Mouse (Mus musculus) large intestine, adult 2 months (tissue): ENCODE data around the gene Pla2g4e. TPM values are rescaled to one million over a fixed set of nuclear protein-coding genes. Genes with fewer than 3 reads are reported as not detected.

Experiments used
- DNase-seq: peaks from one replicate; pipeline ENCODE4 v3.0.0-alpha.2; 2012; ENCODE audit warnings: low read depth, low spot score
- WGBS: fragments of 180-500 bp; shearing (Covaris S2); methylation state at CpG from one replicate; pipeline ENCODE4 v1.1.7; 2018; 5-methylcytosine and 5-hydroxymethylcytosine counted together
- polyA plus RNA-seq: library from polyadenylated mRNA; depleted of rRNA; stranded (reverse); fragments of >200 nt; gene quantifications from 2 replicates; pipeline ENCODE4 v1.2.3, GENCODE M21; 2012; rRNA removed

Gene Pla2g4e
- polyA plus RNA-seq, 1 experiment = not detected

DNA sequence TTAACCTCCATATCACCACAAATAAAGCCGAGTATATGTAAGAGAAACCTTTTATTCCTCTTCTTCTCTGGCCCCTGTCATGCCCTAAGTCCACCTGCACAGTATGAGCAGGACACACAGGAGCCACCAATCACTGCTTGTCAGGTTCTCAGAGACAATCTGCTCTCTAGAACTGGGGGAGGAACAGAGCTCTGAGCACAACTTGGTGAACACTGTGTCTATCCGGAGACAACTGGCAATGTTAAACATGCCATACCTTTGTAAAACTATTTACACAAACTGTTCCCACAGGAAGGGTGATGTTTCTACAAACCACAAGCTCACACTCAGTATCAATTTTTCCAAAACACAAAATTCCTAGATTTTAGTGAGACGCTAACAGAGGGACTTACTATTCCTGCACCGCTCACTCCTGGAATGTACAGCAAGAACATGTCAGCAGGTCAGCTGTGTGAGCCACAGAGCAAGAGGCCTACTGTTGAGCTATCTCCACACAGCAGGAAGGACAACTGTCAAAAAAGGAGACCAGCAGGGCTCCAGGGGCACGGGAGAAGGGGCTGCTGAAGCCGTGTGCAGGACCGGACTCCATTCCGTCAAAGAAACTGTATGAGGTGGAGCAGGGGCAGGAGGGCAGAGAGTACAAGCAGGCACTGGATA lies 115.8 kb downstream of the Pla2g4e start:
- 63% methylated on average over 8 of the region's 8 CpGs for WGBS
- DNase-seq = no peak

DNA sequence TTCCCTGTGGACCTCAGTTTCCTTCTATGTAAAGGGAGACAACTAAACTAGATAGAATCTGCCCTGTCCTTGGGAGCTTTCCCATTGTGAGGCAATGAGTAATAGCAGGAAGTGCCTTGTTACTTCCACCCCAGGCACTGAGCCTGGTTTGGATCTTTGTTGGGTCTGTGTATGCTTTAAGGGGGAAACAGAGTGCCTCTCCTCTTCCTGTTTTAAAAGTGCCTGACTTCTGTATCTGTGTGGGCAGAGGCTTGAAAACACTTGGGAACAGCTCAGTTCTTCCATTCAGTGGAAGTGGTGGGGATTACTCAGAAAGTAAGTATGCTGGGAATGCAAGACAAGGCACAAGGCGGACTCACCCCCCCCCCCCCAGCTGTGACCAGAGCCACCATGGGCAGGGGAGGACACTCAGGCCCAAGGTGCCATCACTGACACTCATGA lies 116.5 kb downstream of the Pla2g4e start:
- WGBS = 70% methylated on average over 1 of the region's 1 CpGs
- no peak for DNase-seq

GRCm38 (mm10) chr2:120128011-120128410 lies 117.1 kb downstream of the Pla2g4e start:
- DNase-seq = no peak

GRCm38 (mm10) chr2:120126901-120127300 lies 118.2 kb downstream of the Pla2g4e start:
- 78% methylated on average over 1 of the region's 1 CpGs for WGBS
- DNase-seq = no peak

DNA sequence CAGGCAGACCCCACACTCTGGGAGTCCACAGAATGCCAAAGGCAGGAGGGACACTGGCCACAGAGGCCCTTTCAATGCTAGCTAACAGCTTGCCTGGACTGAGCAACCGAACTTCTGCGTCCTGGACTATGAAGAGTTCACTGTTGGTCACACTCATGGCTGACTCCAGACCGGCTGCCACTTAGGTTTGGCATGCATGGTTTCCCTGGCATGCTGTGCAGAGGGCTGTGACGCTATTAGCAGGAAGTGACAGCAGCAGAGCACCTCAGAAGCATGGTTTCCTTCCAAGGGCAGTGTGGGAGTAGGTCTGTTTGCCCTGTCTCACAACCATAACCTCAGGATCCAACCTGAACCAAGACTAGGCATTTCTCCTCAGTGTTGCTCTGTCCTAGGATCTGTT lies 118.7 kb downstream of the Pla2g4e start:
- WGBS = 83% methylated on average over 4 of the region's 4 CpGs

GRCm38 (mm10) chr2:120125461-120125860 lies 119.7 kb downstream of the Pla2g4e start:
- no peak for DNase-seq
- 95% methylated on average over 1 of the region's 1 CpGs for WGBS

More for the DNA sequence above, 118.7 kb downstream of the Pla2g4e start:
- no peak for DNase-seq

DNA sequence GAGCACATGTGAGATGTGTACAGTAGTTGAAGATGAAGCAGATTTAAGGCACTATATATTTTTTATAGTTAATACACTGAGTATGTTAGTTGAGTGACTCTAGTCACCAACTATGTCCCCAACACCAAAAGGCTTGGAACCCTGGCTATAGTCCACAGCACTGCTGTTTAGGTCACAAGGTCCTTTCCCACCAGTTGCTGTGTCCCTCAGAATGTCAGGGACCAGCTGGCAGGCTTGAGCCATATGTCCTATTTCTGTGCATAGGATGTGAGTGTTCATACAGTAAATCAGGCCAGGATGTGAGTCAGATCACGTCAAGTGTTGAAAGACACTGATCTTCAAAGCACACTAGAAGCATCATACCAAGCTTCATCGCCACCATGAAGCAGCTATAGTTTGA lies 120.2 kb downstream of the Pla2g4e start:
- WGBS = 88% methylated on average over 2 of the region's 2 CpGs
- DNase-seq = no peak

DNA sequence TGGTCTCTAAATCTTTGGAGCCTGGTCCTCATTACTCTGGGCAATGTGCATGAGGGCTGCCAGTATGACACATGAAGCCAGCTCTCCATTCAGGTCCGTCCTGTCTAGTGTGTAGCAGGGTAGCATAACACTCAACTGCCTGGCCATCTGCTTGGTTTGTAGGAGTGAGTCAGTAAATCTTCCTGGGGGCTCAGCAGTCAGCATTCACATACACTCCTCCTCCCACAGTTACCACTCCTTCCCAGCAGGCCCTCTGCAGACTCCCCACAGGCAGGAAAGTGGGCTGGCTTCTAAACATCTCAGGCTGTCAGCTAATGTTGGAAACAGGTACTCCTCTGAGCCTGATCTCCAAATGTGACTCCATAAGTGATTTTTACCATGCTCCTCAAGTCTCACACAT lies 121.0 kb downstream of the Pla2g4e start:
- WGBS = 75% methylated on average over 1 of the region's 1 CpGs
- DNase-seq = no peak

DNA sequence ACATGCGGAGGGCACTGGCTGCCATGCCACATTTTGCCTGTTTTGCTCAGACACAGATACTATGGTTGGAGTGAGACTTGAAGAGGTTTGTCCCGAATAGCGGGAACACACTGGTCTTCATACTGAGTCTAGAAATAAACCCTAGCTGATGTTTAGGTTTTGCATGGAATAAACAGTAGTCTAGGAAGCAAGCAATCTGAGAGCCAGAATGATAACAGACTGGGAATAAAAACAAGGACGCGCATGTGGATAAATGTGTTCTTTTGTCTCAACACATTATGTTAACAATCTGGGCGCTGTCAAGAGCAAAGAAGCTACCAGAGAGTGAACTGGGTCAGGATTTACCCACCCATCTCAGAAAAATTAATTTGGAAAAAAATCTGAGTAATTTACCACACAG lies 122.2 kb downstream of the Pla2g4e start:
- no peak for DNase-seq
- 78% methylated on average over 6 of the region's 6 CpGs for WGBS

GRCm38 (mm10) chr2:120117346-120117745 lies 127.8 kb downstream of the Pla2g4e start:
- WGBS = 84% methylated on average over 6 of the region's 6 CpGs
- no peak for DNase-seq

Other genes starting within 250 kb of the Pla2g4e start
- 9.2 and 10.4 TPM in 2 replicates for gene Jmjd7, start 217.9 kb downstream of the Pla2g4e start, polyA plus RNA-seq
- gene Gm28042, start 217.8 kb downstream of the Pla2g4e start, polyA plus RNA-seq = 3.1 and 3.8 TPM in 2 replicates
- gene Pla2g4b, start 211.9 kb downstream of the Pla2g4e start, polyA plus RNA-seq = 3.2 and 5.4 TPM in 2 replicates
- gene Ehd4, start 90.7 kb downstream of the Pla2g4e start, polyA plus RNA-seq = 28.2 and 39.6 TPM in 2 replicates
- not detected in 2 replicates for gene Pla2g4d, start 43.9 kb upstream of the Pla2g4e start, polyA plus RNA-seq
- gene Pla2g4f, start 68.8 kb upstream of the Pla2g4e start, polyA plus RNA-seq = 0.21 and 0.22 TPM in 2 replicates
- 12.5 and 19.4 TPM in 2 replicates for gene Vps39, start 107.8 kb upstream of the Pla2g4e start, polyA plus RNA-seq
- gene Ganc, start 158.6 kb upstream of the Pla2g4e start, polyA plus RNA-seq = 7.4 and 15.0 TPM in 2 replicates
- gene Tmem87a, start 158.8 kb upstream of the Pla2g4e start, polyA plus RNA-seq = 8.1 and 10.3 TPM in 2 replicates
- 0.97 and 0.99 TPM in 2 replicates for gene Capn3, start 210.7 kb upstream of the Pla2g4e start, polyA plus RNA-seq